Mouse (Mus musculus) liver, adult 2 months (tissue): ENCODE data around the gene Yaf2.

Experiments used
- CTCF ChIP-seq: fragments of 200-500 bp; IDR thresholded peaks from 2 replicates; pipeline ENCODE4 v1.5.1; 2011; ENCODE audit warnings: low read depth, low read length, control low read depth
- POLR2A ChIP-seq: fragments of 200-500 bp; IDR thresholded peaks from 2 replicates; pipeline ENCODE4 v1.6.1; 2011; ENCODE audit warnings: low read length, control low read depth; ENCODE audit not compliant: insufficient read depth; ENCODE audit errors: extremely low read depth

DNA sequence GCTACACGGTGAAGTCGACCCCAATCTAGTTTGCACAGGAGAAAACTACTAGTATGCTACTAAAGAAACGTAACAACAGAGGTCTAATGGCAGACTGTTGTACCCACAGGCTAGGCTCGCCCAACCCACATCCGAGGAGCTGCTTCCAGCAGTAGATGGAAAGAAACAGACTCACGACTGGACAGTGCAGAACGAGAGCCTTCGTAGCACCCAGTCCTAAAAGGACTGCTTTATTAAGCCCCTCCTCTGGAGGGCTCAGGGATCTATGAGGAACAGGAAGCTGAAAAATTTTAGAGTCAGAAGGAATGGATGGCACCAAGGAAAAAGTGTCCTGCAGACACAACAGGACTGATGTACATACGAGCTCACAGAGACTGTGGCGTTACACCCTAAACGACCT is 42.3 kb downstream of the Yaf2 start:
- TF ChIP-seq CTCF = no peak
- no peak for TF ChIP-seq POLR2A
